Comparison of ENCODE assay signal across 8 mouse cellular contexts in genomic region chr10:75859786-75860470, GRCm38 (mm10). TPM values are rescaled to one million over a fixed set of nuclear protein-coding genes. Genes with fewer than 3 reads are reported as not detected.
DNase-seq lines count a peak whose midpoint lies in the region; ATAC-seq and TF ChIP-seq lines count a peak whose summit lies in the region.
"Not testable (repeated sequence)": the region's sequence is repeated elsewhere in the genome, so short reads cannot be mapped to it uniquely, and the experiment has no call there.

Mif (minus strand) TSS chr10:75860240.

- H3K9me3 ChIP-seq in erythroblast, embryonic 14.5 days (ENCODE audit: control insufficient read depth, low read length): peaks cover 12% of the 10 kb centered on the region
- not testable (repeated sequence) for H3K9me3 ChIP-seq in heart, embryonic 12.5 days (replicated peaks); liver, embryonic 12.5 days (replicated peaks); stomach, embryonic 15.5 days

- WGBS in heart, embryonic 12.5 days: under 1% methylated on average over 46 of the region's 46 CpGs
- under 1% methylated on average over 46 of the region's 46 CpGs for WGBS in liver, embryonic 12.5 days (ENCODE audit: insufficient replicate concordance)
- whole genome bisulfite sequencing in stomach, embryonic 15.5 days: under 1% methylated on average over 46 of the region's 46 CpGs

- H3K4me1 ChIP-seq in erythroblast, embryonic 14.5 days (ENCODE audit: control insufficient read depth): peaks cover 33% of the 10 kb centered on the region
- H3K4me1 ChIP-seq in heart, embryonic 12.5 days (replicated peaks): peaks cover 34% of the 10 kb centered on the region
- peaks cover 41% of the 10 kb centered on the region for H3K4me1 ChIP-seq in liver, embryonic 12.5 days
- peaks cover 15% of the 10 kb centered on the region for H3K4me1 ChIP-seq in stomach, embryonic 15.5 days

- peak within 1 kb of the TSS; percentile 86 for H3K4me2 ChIP-seq in heart, embryonic 12.5 days
- peak within 1 kb of the TSS; percentile 90 for H3K4me2 ChIP-seq in liver, embryonic 12.5 days
- peak within 1 kb of the TSS; percentile 73 for H3K4me2 ChIP-seq in stomach, embryonic 15.5 days

- peaks cover 28% of the 10 kb centered on the region for H3K79me2 ChIP-seq in C2C12 (ENCODE audit: control insufficient read depth, insufficient read depth)

- H3K4me3 ChIP-seq in C2C12 (ENCODE audit: insufficient read depth, poor library complexity, severe bottlenecking): peak within 1 kb of the TSS; percentile 83
- peak within 1 kb of the TSS; percentile 75 for H3K4me3 ChIP-seq in erythroblast, embryonic 14.5 days (replicated peaks)
- H3K4me3 ChIP-seq in heart, embryonic 12.5 days: peak within 1 kb of the TSS; percentile 78
- H3K4me3 ChIP-seq in liver, embryonic 12.5 days: peak within 1 kb of the TSS; percentile 76
- H3K4me3 ChIP-seq in stomach, embryonic 15.5 days (replicated peaks): peak within 1 kb of the TSS; percentile 77

- peak within 1 kb of the TSS; percentile 71 for H3ac ChIP-seq in C2C12 (ENCODE audit: control insufficient read depth, insufficient read length, low read depth)

- H3K36me3 ChIP-seq in C2C12 (ENCODE audit: control insufficient read depth, insufficient read depth): peaks cover 22% of the 10 kb centered on the region
- H3K36me3 ChIP-seq in erythroblast, embryonic 14.5 days (ENCODE audit: control insufficient read depth): peaks cover 12% of the 10 kb centered on the region
- peaks cover 23% of the 10 kb centered on the region for H3K36me3 ChIP-seq in heart, embryonic 12.5 days
- H3K36me3 ChIP-seq in liver, embryonic 12.5 days: peaks cover 26% of the 10 kb centered on the region
- not testable (repeated sequence) for H3K36me3 ChIP-seq in stomach, embryonic 15.5 days

- peak within 1 kb of the TSS; percentile 95 for H3K27ac ChIP-seq in heart, embryonic 12.5 days (ENCODE audit: poor library complexity, severe bottlenecking)
- H3K27ac ChIP-seq in liver, embryonic 12.5 days: peak within 1 kb of the TSS; percentile 89
- H3K27ac ChIP-seq in stomach, embryonic 15.5 days: peak within 1 kb of the TSS; percentile 96

- peak; percentile 95 for ATAC-seq in heart, embryonic 12.5 days (ENCODE audit: insufficient number of reproducible peaks, low FRiP score)
- peak; percentile 94 for ATAC-seq in liver, embryonic 12.5 days
- peak; percentile 96 for ATAC-seq in stomach, embryonic 15.5 days (ENCODE audit: insufficient read depth, low FRiP score, low read depth)

- not testable (repeated sequence) for H3K27me3 ChIP-seq in C2C12 (ENCODE audit: control insufficient read depth, insufficient read depth, insufficient read length); erythroblast, embryonic 14.5 days (ENCODE audit: control insufficient read depth); heart, embryonic 12.5 days (replicated peaks); liver, embryonic 12.5 days (replicated peaks); stomach, embryonic 15.5 days (replicated peaks)

- H3K79me3 ChIP-seq in C2C12 (ENCODE audit: low read depth): peaks cover 14% of the 10 kb centered on the region

- H3K9ac ChIP-seq in heart, embryonic 12.5 days: peak within 1 kb of the TSS; percentile 95
- peak within 1 kb of the TSS; percentile 85 for H3K9ac ChIP-seq in liver, embryonic 12.5 days
- peak within 1 kb of the TSS; percentile 85 for H3K9ac ChIP-seq in stomach, embryonic 15.5 days

- peak; percentile 31; the same call in 1 of the 2 replicates for TF ChIP-seq POLR2A in brain, embryonic 14.5 days (IDR thresholded peaks at IDR 0.05; ENCODE audit: borderline replicate concordance, extremely low read depth, insufficient read depth, insufficient read length, poor library complexity, severe bottlenecking)

- not testable (repeated sequence) for TF ChIP-seq CTCF in C2C12 (IDR thresholded peaks at IDR 0.05; ENCODE audit: control insufficient read depth, insufficient read depth, insufficient read length); brain, embryonic 14.5 days (IDR thresholded peaks at IDR 0.05; ENCODE audit: borderline replicate concordance, extremely low read depth, insufficient read depth, insufficient read length)

- DNase-seq in brain, embryonic 14.5 days (ENCODE audit: low read depth): peak; percentile 97
- DNase-seq in kidney, postnatal 10 days: peak; percentile 94
- DNase-seq in natural killer cell, adult 2 months (ENCODE audit: low spot score in 2 of 2): peak; percentile 84 to 87

TF ChIP-seq in C2C12, 6 proteins besides CTCF, POLR2A, EP300 and RAD21:
- TF ChIP-seq MAX (IDR thresholded peaks at IDR 0.05): peak; percentile 42

RNA-seq across cellular contexts. Expression of gene Mif, which starts in this region (rescaled TPM):
- 2,436 TPM for polyA plus RNA-seq in C2C12 (2012; fragmentation: generic; extraction: Trizol)
- polyA plus RNA-seq in brain, embryonic 14.5 days (2012; rRNA removed): 1,693 and 2,722 TPM in 2 replicates
- polyA plus RNA-seq in erythroblast, embryonic 14.5 days (2012): 42.3 and 44.8 TPM in 2 replicates
- polyA plus RNA-seq in heart, embryonic 12.5 days (2016; fragmentation: Nextera tagmentation; extraction: Ambion mirVana): 2,266 and 2,393 TPM in 2 replicates
- polyA plus RNA-seq in liver, embryonic 12.5 days (2016; fragmentation: Nextera tagmentation; extraction: Ambion mirVana): 1,383 and 1,459 TPM in 2 replicates
- polyA plus RNA-seq in stomach, embryonic 15.5 days (2015; fragmentation: Nextera tagmentation; extraction: Ambion mirVana): 1,866 and 1,981 TPM in 2 replicates

Comparison
In these comparisons a context has a peak if more than half of its experiments do, and no peak if none do; other contexts are left out.
1. Peak in every context shown above with its lines: DNase-seq, ATAC-seq, H3K4me3 ChIP-seq and H3K27ac ChIP-seq.
2. RNA of gene Mif (polyA plus RNA-seq): 2,436 TPM in C2C12 (single experiment), 2,266 to 2,393 TPM in heart, embryonic 12.5 days, 1,866 to 1,981 TPM in stomach, embryonic 15.5 days, 1,693 to 2,722 TPM in brain, embryonic 14.5 days and 1,383 to 1,459 TPM in liver, embryonic 12.5 days; 42.3 to 44.8 TPM in erythroblast, embryonic 14.5 days; every median in the first group is over 10 times any median in the second.